ENCODE assay signal across 7 mouse cellular contexts in genomic region chr17:28313880-28314225, GRCm38 (mm10). TPM values are rescaled to one million over a fixed set of nuclear protein-coding genes. Genes with fewer than 3 reads are reported as not detected.
DNase-seq lines count a peak whose midpoint lies in the region; ATAC-seq lines count a peak whose summit lies in the region.

No protein-coding gene starts in this region.

- no peak for DNase-seq in lung, postnatal 4 days
- peak; percentile 48 for DNase-seq in embryonic facial prominence, embryonic 11.5 days (ENCODE audit: low spot score)
- DNase-seq in right cerebral cortex, postnatal 10 days (ENCODE audit: low spot score in 2 of 2) = no peak

- H3K9ac ChIP-seq in lung, embryonic 16.5 days (ENCODE audit: low read length) = peak overlapping the region; percentile 89
- H3K9ac ChIP-seq in embryonic facial prominence, embryonic 11.5 days (replicated peaks; ENCODE audit: low read length) = peak overlapping the region; percentile 85
- peak overlapping the region; percentile 92 for H3K9ac ChIP-seq in intestine, embryonic 15.5 days
- peak overlapping the region; percentile 91 for H3K9ac ChIP-seq in neural tube, embryonic 13.5 days

- peaks cover 10% of the 10 kb centered on the region for H3K4me1 ChIP-seq in lung, embryonic 16.5 days (replicated peaks; ENCODE audit: control insufficient read depth, insufficient read depth, low read length)
- peaks cover 2% of the 10 kb centered on the region for H3K4me1 ChIP-seq in embryonic facial prominence, embryonic 11.5 days (ENCODE audit: control insufficient read depth, insufficient read depth, low read length)
- H3K4me1 ChIP-seq in intestine, embryonic 15.5 days (replicated peaks) = peaks cover 9% of the 10 kb centered on the region
- H3K4me1 ChIP-seq in neural tube, embryonic 13.5 days (replicated peaks) = peaks cover 29% of the 10 kb centered on the region

- no peaks in the 10 kb centered on the region for H3K9me3 ChIP-seq in lung, embryonic 16.5 days (ENCODE audit: control insufficient read depth, low read length)
- no peaks in the 10 kb centered on the region for H3K9me3 ChIP-seq in embryonic facial prominence, embryonic 11.5 days (replicated peaks; ENCODE audit: control insufficient read depth, low read length)
- no peaks in the 10 kb centered on the region for H3K9me3 ChIP-seq in intestine, embryonic 15.5 days
- no peaks in the 10 kb centered on the region; the same call in 1 of the 2 replicates for H3K9me3 ChIP-seq in neural tube, embryonic 13.5 days

- ATAC-seq in lung, embryonic 16.5 days (ENCODE audit: low read depth) = peak; percentile 47
- ATAC-seq in embryonic facial prominence, embryonic 11.5 days (replicated peaks; ENCODE audit: insufficient number of reproducible peaks, low FRiP score, low TSS enrichment, low read depth) = peak; percentile 18; the same call in 1 of the 2 replicates
- ATAC-seq in intestine, embryonic 15.5 days = peak; percentile 15; the same call in 1 of the 2 replicates
- peak; percentile 48 for ATAC-seq in neural tube, embryonic 13.5 days (ENCODE audit: low read depth)
- ATAC-seq in activated CD4-positive, CD25-positive, alpha-beta regulatory T cell, adult 4 months = no peak

- H3K4me3 ChIP-seq in lung, embryonic 16.5 days (ENCODE audit: low read length) = peak overlapping the region; percentile 81
- peak overlapping the region; percentile 76 for H3K4me3 ChIP-seq in embryonic facial prominence, embryonic 11.5 days (ENCODE audit: low read depth, low read length)
- peak overlapping the region; percentile 91 for H3K4me3 ChIP-seq in intestine, embryonic 15.5 days (replicated peaks)
- H3K4me3 ChIP-seq in neural tube, embryonic 13.5 days = peak overlapping the region; percentile 84

- H3K27me3 ChIP-seq in lung, embryonic 16.5 days (ENCODE audit: control insufficient read depth, insufficient read depth, low read depth, low read length) = no peaks in the 10 kb centered on the region
- no peaks in the 10 kb centered on the region for H3K27me3 ChIP-seq in embryonic facial prominence, embryonic 11.5 days (ENCODE audit: control insufficient read depth, insufficient read depth, low read length)
- no peaks in the 10 kb centered on the region for H3K27me3 ChIP-seq in intestine, embryonic 15.5 days (replicated peaks)
- no peaks in the 10 kb centered on the region for H3K27me3 ChIP-seq in neural tube, embryonic 13.5 days

- peak overlapping the region; percentile 88 for H3K4me2 ChIP-seq in lung, embryonic 16.5 days (ENCODE audit: low read depth, low read length)
- H3K4me2 ChIP-seq in embryonic facial prominence, embryonic 11.5 days (ENCODE audit: low read depth, low read length) = peak overlapping the region; percentile 77
- peak overlapping the region; percentile 78 for H3K4me2 ChIP-seq in intestine, embryonic 15.5 days (replicated peaks)
- peak overlapping the region; percentile 90 for H3K4me2 ChIP-seq in neural tube, embryonic 13.5 days

- H3K27ac ChIP-seq in lung, embryonic 16.5 days (ENCODE audit: low read length) = peak overlapping the region; percentile 96
- peak overlapping the region; percentile 74; the same call in 1 of the 2 replicates for H3K27ac ChIP-seq in embryonic facial prominence, embryonic 11.5 days (replicated peaks; ENCODE audit: low read depth, low read length)
- peak overlapping the region; percentile 96 for H3K27ac ChIP-seq in intestine, embryonic 15.5 days
- H3K27ac ChIP-seq in neural tube, embryonic 13.5 days (replicated peaks) = peak overlapping the region; percentile 91

- peaks cover 21% of the 10 kb centered on the region; the same call in 1 of the 2 replicates for H3K36me3 ChIP-seq in lung, embryonic 16.5 days (ENCODE audit: control insufficient read depth, insufficient read depth, low read length)
- H3K36me3 ChIP-seq in embryonic facial prominence, embryonic 11.5 days (replicated peaks; ENCODE audit: control insufficient read depth, insufficient read depth, low read depth, low read length) = no peaks in the 10 kb centered on the region; the same call in 1 of the 2 replicates
- peaks cover 13% of the 10 kb centered on the region for H3K36me3 ChIP-seq in intestine, embryonic 15.5 days
- H3K36me3 ChIP-seq in neural tube, embryonic 13.5 days = peaks cover 28% of the 10 kb centered on the region

- 1% methylated on average over 11 of the region's 11 CpGs for WGBS in lung, embryonic 16.5 days
- 2% methylated on average over 11 of the region's 11 CpGs for WGBS in embryonic facial prominence, embryonic 11.5 days
- 1% methylated on average over 11 of the region's 11 CpGs for WGBS in intestine, embryonic 15.5 days
- WGBS in neural tube, embryonic 13.5 days = under 1% methylated on average over 11 of the region's 11 CpGs

RNA-seq across cellular contexts. Expression of gene Fance, which starts 0.5 kb away (rescaled TPM):
- polyA plus RNA-seq in lung, embryonic 16.5 days (2015; fragmentation: Nextera tagmentation; extraction: Ambion mirVana) = 22.1 and 32.4 TPM in 2 replicates
- 18.8 and 21.2 TPM in 2 replicates for polyA plus RNA-seq in embryonic facial prominence, embryonic 11.5 days (2014; fragmentation: Nextera tagmentation; extraction: Ambion mirVana)
- polyA plus RNA-seq in intestine, embryonic 15.5 days (2015; fragmentation: Nextera tagmentation; extraction: Ambion mirVana) = 22.7 and 29.8 TPM in 2 replicates
- polyA plus RNA-seq in neural tube, embryonic 13.5 days (2015; fragmentation: Nextera tagmentation; extraction: Ambion mirVana) = 23.2 and 23.3 TPM in 2 replicates
- 1 to 10 TPM; 3.4 to 6.4 TPM for polyA plus RNA-seq in activated CD4-positive, CD25-positive, alpha-beta regulatory T cell, adult 4 months (2017; shearing (Covaris generic))

RNA-seq across cellular contexts. Expression of gene Rpl10a, which starts 14.4 kb away (rescaled TPM):
- 615 and 635 TPM in 2 replicates for polyA plus RNA-seq in lung, embryonic 16.5 days (2015; fragmentation: Nextera tagmentation; extraction: Ambion mirVana)
- polyA plus RNA-seq in embryonic facial prominence, embryonic 11.5 days (2014; fragmentation: Nextera tagmentation; extraction: Ambion mirVana) = 562 and 613 TPM in 2 replicates
- 639 and 690 TPM in 2 replicates for polyA plus RNA-seq in intestine, embryonic 15.5 days (2015; fragmentation: Nextera tagmentation; extraction: Ambion mirVana)
- polyA plus RNA-seq in neural tube, embryonic 13.5 days (2015; fragmentation: Nextera tagmentation; extraction: Ambion mirVana) = 381 and 408 TPM in 2 replicates
- 1,000 to 10,000 TPM in 1 of 2 experiments, 100 to 1,000 TPM in 1; 852 to 1,030 TPM for polyA plus RNA-seq in activated CD4-positive, CD25-positive, alpha-beta regulatory T cell, adult 4 months (2017; shearing (Covaris generic))

RNA-seq across cellular contexts. Expression of gene Tead3, which starts 36.8 kb away (rescaled TPM):
- polyA plus RNA-seq in lung, embryonic 16.5 days (2015; fragmentation: Nextera tagmentation; extraction: Ambion mirVana) = 11.6 and 12.4 TPM in 2 replicates
- 8.6 and 9.0 TPM in 2 replicates for polyA plus RNA-seq in embryonic facial prominence, embryonic 11.5 days (2014; fragmentation: Nextera tagmentation; extraction: Ambion mirVana)
- polyA plus RNA-seq in intestine, embryonic 15.5 days (2015; fragmentation: Nextera tagmentation; extraction: Ambion mirVana) = 8.9 and 10.0 TPM in 2 replicates
- polyA plus RNA-seq in neural tube, embryonic 13.5 days (2015; fragmentation: Nextera tagmentation; extraction: Ambion mirVana) = 2.1 and 2.8 TPM in 2 replicates
- not detected for polyA plus RNA-seq in activated CD4-positive, CD25-positive, alpha-beta regulatory T cell, adult 4 months (2017; shearing (Covaris generic))

RNA-seq across cellular contexts. Expression of gene Tulp1, which starts 51.2 kb away (rescaled TPM):
- 7.6 and 9.3 TPM in 2 replicates for polyA plus RNA-seq in lung, embryonic 16.5 days (2015; fragmentation: Nextera tagmentation; extraction: Ambion mirVana)
- 3.4 and 3.6 TPM in 2 replicates for polyA plus RNA-seq in embryonic facial prominence, embryonic 11.5 days (2014; fragmentation: Nextera tagmentation; extraction: Ambion mirVana)
- polyA plus RNA-seq in intestine, embryonic 15.5 days (2015; fragmentation: Nextera tagmentation; extraction: Ambion mirVana) = 3.6 and 4.1 TPM in 2 replicates
- 2.7 and 2.8 TPM in 2 replicates for polyA plus RNA-seq in neural tube, embryonic 13.5 days (2015; fragmentation: Nextera tagmentation; extraction: Ambion mirVana)
- not detected for polyA plus RNA-seq in activated CD4-positive, CD25-positive, alpha-beta regulatory T cell, adult 4 months (2017; shearing (Covaris generic))
